Mouse (Mus musculus) NIH3T3 (cell line): ENCODE measurements around the gene Lrrc49.

ENCODE experiments used
- DNase-seq: peaks from one replicate; pipeline ENCODE4 v3.0.0-alpha.2; 2012; ENCODE audit warnings: low read depth

Gene Lrrc49

DNA sequence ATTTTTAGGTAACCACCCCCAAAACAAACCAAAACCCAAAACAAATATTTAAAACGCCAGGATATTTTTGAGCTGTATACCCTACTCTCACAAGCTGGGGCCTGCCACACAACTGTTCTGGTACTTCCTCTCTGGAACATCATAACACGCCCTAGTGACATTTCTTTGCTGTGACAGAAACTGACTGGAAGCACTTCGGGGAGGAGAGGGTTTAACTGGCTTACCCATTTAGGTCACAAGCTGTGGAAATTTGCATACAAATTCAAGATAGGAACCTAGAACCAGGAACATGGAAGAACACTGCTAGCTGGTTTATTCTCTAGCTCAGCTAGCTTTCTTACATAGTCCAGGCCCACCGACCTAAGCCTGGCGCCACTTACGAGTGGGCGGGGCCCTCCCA lies 92.6 kb downstream of the Lrrc49 start:
- no peak for DNase-seq

GRCm38 (mm10) chr9:60592974-60593373 lies 95.0 kb downstream of the Lrrc49 start:
- DNase-seq: no peak

DNA sequence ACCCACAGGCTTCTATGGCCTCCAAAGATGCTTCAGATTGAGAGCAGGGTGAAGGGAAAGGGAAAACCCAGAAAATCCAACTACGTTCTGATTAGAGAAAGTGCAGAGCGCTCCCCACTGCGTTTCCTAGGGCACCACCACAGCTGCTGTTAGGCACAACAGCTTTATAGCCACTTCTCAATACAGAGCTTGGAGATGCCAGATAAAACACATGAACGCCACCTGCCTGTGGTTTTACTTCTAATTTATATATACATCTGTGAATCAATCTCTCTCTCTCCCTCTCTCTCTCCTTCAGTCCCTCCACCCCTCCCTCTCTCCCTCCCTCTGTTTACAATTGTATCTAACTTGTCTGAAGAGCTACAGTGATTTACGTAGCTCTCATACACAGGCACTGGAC lies 95.6 kb downstream of the Lrrc49 start:
- no peak for DNase-seq

- no peak for DNase-seq
Observed at GRCm38 (mm10) chr9:60590871-60591624, 96.9 kb downstream of the Lrrc49 start.

DNA sequence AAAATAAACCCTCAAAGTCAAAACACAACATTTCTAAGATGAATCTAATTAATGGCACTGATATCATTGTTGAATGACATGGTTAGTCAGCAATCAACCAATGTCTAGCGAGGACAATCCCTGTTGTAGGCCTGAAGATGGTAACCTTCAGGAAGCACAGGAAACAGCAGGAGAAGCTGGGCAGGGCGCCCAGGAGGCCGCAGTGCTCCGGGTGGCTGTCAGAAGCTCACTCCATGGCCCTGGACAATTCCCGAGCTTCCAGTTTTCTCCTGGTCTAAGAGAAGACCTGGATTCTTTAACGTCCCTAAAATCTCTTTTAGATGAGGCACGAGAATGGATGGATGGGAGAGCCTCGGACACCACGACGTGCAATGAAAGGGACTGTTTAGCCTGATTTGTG lies 99.0 kb downstream of the Lrrc49 start:
- DNase-seq: no peak

- DNase-seq: no peak
Observed at GRCm38 (mm10) chr9:60586920-60587319, 101.0 kb downstream of the Lrrc49 start.

GRCm38 (mm10) chr9:60585206-60585605 lies 102.8 kb downstream of the Lrrc49 start:
- DNase-seq: no peak

DNA sequence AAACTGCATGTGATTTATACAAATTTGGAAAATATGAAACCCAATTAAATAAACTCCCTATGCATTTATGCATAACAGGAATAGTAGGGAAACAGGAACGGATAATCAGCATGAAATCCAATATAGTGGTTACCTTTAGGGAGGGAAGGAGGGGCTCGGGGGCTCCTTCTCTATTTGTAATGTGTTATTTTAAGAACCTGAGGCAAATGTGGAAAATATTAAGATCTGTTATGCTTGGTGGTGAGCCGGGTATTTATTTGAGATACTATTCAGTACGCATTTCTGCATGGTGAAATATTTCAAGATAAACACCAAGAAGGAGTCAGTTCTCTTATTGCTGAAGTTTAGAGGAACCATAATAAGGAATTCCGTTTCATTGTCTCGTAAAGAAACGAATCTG lies 105.4 kb downstream of the Lrrc49 start:
- no peak for DNase-seq

DNA sequence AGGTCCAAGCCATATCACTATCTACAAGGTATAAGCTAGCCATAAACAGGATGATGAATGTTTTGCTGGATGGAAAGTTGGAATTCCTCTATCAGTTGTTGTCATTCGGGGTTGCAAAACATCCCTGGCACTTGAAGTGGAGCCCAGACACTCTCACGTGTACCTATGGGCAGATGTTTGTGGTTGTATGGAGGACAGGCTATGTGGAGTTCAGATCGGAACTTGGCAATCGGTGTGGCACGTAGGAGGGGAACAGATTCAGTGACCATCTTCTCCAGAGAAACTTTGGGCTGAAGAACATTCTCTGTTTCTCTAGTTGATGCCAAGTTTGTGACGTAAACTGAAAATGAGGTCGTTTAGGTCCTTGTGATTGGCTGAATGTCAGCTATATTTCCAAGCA lies 114.9 kb downstream of the Lrrc49 start:
- peak; percentile 68 for DNase-seq

DNA sequence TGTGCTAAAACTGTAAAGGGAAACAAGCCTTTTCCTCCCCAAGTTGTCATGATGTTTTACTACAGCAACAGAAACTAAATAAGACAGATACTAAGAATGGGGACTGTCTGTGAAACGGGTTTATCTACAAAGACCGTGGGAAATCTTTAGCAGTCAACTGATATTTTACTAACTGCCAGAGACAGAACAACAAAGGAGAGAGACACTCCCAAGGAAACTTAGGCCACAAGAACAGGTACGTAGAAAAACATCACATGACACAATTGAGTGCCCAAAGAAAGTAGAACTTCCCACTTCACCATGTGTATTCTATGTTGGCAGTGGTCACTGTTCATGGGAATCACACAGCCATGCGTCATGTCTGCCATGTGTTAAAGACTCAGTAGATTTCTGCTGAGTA lies 116.2 kb downstream of the Lrrc49 start:
- no peak for DNase-seq

DNA sequence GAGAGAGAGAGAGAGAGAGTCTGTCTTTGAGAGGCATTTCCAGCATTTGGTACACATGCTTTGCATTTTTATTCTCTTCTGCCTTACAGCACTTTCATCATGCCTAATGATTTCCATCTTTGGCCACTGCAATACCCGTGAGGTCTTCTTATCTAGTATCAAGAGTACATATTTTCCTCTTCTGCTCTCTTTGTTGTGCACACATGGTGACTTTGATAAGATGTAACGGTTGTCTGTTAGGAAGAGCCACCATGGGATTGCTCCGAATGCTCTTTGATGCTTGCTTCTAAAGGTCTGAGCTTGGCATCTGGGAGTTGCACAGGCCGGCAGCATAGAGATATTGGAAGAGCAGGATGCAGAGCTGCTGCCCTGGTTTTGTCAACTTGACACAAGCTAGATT lies 116.9 kb downstream of the Lrrc49 start:
- no peak for DNase-seq

GRCm38 (mm10) chr9:60569366-60569765 lies 118.6 kb downstream of the Lrrc49 start:
- DNase-seq: no peak

GRCm38 (mm10) chr9:60563809-60564208 lies 124.1 kb downstream of the Lrrc49 start:
- DNase-seq: no peak

GRCm38 (mm10) chr9:60562443-60563371 lies 125.3 kb downstream of the Lrrc49 start:
- DNase-seq: peak; percentile 28

DNA sequence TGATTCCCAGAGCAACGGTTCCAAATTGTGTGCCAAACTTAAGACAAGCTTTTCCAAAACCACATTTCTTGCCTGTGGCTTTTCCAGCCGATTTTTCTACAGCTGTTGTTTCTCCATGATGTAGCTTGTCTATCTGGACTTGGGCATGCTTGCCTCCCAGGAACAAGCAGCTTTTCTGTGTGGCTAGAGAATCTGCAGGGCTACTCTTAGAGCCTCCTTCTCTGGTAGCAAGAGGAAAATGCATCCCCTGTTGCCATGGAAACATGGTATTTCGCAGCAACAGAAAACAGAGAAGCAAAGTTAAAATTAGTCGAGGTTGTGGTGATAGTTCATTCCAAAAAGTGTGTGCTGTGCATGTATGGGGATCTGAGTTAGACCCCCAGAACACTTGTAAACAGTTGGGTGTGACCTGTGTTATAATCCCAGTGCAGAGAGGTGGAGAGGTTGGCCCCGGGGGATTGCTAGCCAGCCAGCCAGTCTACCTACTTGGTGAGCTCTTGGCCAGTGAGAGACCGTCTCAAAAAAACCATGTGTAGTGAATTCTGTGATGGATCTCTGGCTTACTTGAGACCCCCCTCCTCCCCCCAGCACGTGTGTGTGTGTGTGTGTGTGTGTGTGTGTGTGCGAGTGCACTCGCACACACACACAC lies 126.2 kb downstream of the Lrrc49 start:
- peak; percentile 11 for DNase-seq

GRCm38 (mm10) chr9:60558507-60558906 lies 129.5 kb downstream of the Lrrc49 start:
- DNase-seq: no peak

DNA sequence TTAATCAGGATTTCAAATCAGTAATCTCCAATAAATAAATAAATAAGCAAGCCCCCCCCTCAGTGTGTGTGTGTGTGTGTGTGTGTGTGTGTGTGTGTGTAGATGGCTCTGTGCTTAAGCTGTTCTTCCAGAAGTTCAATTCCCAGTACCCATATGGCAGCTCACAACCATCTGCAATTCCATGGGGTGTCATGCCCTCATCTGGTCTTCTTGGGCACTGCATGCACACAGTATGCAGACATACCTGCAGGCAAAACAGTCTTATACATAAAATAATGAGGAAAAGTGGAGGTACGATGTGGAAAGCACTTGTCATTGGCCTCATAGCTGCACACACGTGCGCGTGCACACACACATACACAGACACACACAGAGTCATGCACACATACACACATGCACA lies 136.7 kb downstream of the Lrrc49 start:
- DNase-seq: no peak

DNA sequence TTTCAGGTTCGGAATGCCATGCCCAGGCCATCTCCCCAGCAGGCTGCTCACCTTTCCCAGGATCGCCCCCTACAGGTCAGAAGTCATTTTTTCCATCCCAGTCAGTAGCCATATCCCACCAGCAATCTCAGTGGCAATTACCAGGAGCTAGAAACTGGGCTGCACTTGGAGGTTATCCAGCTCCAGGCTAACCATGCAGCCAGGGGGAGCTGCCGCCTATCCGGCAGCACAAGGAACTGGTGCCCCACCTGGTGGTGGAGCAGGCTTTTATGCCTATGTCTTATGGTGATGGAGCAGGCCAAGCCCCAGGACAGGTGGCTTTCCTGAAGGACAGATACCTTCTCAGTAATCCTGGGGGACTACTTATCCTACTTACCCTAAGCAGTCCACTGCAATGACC lies 139.8 kb downstream of the Lrrc49 start:
- DNase-seq: peak; percentile 66

- no peak for DNase-seq
Observed at GRCm38 (mm10) chr9:60546169-60546568, 141.8 kb downstream of the Lrrc49 start.

DNA sequence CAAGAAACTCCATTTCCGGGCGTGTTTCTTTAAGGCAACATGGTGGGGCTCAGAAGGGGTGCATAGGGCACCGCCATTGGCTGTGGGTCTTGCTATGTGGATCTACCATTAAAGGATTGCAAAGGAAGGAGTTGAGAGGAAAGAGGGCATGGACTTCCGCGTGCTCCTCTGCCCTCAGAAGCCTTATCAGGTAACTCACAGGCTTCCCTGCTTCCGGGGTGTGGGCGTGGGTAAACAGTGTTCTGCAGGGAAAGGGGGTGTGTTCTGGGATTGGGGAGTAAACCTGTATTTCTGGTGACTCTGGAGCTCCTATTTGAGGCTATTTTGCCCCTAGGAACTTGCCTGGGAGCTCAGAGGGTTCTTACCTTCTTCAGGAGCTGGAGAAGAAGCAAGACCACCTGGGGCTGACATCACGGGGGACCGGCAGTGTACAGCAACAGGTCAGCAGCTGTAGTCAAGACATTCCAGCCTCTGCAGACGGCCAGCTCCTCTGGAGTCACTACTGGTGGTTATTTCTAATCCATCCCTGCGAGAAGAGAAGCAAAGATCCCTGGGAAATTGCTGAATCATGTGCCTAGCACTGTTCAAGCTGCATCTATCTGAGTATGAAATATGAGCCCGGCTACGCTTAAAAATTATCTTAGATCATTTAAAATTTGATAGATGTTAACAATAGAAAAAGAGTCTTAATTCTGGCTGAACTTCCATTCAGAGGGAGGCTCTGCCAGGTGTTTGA lies 142.4 kb downstream of the Lrrc49 start:
- DNase-seq: no peak

DNA sequence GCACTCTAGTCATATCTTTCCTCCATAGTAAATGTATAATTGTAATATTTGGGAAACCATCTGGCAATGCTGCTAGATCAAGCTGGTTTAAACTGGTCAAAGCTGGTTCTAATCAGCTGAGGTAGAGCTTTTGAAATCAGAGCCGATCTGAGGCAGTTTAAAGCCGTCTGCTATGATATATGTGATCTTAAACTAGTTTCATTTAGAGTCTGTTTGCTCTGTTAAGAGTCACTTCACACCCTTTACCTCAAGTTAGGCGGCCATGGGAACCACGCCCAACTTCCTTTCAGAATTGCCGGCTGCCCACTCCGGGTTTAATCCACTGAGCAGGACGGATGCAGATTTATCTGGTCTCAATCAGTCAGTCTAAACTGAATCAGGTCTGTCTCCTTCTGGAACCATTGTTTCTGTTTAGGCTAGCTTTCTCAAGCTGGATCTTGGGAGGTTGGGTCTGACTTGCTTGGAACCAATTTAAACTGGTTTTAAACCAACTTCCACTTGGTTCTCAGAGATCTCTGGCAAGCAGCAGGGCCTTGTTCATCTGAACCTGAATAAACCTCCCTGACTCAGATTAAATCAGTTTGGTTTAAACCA lies 144.4 kb downstream of the Lrrc49 start:
- DNase-seq: peak; percentile 15

- no peak for DNase-seq
Observed at GRCm38 (mm10) chr9:60530310-60530709, 157.6 kb downstream of the Lrrc49 start.
